Mouse (Mus musculus): ENCODE measurements around the gene Spo11. TPM values are rescaled to one million over a fixed set of nuclear protein-coding genes. Genes with fewer than 3 reads are reported as not detected.

Spo11 gene
- polyA plus RNA-seq, 1 experiment from 2014 or later: 1.0 TPM

GRCm38 (mm10) chr2:173030591-173031338, 53.3 kb downstream of the Spo11 start:
- DNase-seq (ENCODE audit: low spot score): no peak
- no peaks in the 10 kb centered on the region for H3K27me3 ChIP-seq (ENCODE audit: control insufficient read depth, insufficient read depth, low read length)
- no peak overlapping the region for H3K4me3 ChIP-seq (replicated peaks; ENCODE audit: low read length)
- H3K4me1 ChIP-seq (replicated peaks; ENCODE audit: control insufficient read depth, insufficient read depth, low read length): 0 out of 2 replicates have a peak, but pooled peaks cover 3% of the 10 kb centered on the region
- no peak for ATAC-seq (ENCODE audit: low FRiP score)
- no peak overlapping the region for H3K27ac ChIP-seq
- 84% methylated on average over 12 of the region's 12 CpGs for WGBS
- H3K9me3 ChIP-seq (ENCODE audit: control insufficient read depth, low read length): no peaks in the 10 kb centered on the region
- no peak overlapping the region for H3K9ac ChIP-seq
- no peak overlapping the region for H3K4me2 ChIP-seq (replicated peaks)
- H3K36me3 ChIP-seq (replicated peaks; ENCODE audit: control insufficient read depth, insufficient read depth): peaks cover 55% of the 10 kb centered on the region

DNA sequence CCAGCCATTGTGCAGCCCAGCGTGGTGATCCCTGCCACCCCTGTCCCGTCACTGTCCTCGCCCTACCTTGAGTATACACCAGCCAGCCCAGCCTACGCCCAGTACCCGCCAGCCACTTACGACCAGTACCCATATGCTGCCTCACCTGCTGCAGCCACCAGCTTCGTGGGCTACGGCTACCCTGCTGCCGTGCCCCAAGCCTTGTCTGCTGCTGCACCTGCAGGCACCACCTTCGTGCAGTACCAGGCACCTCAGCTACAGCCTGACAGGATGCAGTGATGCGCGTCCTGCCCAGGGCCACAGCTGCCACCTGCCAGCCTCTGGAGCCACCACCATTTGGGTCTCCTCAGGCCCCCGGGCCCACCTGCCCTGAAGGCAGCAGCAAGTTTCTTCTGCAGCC, 56.0 kb downstream of the Spo11 start:
- DNase-seq (ENCODE audit: low spot score) (no peak), ATAC-seq (ENCODE audit: low FRiP score) (no peak)
- H3K4me2 ChIP-seq (replicated peaks): no peak overlapping the region
- no peaks in the 10 kb centered on the region for H3K27me3 ChIP-seq (ENCODE audit: control insufficient read depth, insufficient read depth, low read length)
- no peak overlapping the region for H3K4me3 ChIP-seq (replicated peaks; ENCODE audit: low read length)
- H3K27ac ChIP-seq: no peak overlapping the region
- WGBS: 95% methylated on average over 13 of the region's 13 CpGs
- H3K4me1 ChIP-seq (replicated peaks; ENCODE audit: control insufficient read depth, insufficient read depth, low read length): no peaks in the 10 kb centered on the region
- H3K9ac ChIP-seq: no peak overlapping the region
- peaks cover 47% of the 10 kb centered on the region for H3K36me3 ChIP-seq (replicated peaks; ENCODE audit: control insufficient read depth, insufficient read depth)
- no peaks in the 10 kb centered on the region for H3K9me3 ChIP-seq (ENCODE audit: control insufficient read depth, low read length)

- H3K27me3 ChIP-seq (ENCODE audit: control insufficient read depth, insufficient read depth, low read length): no peaks in the 10 kb centered on the region
- H3K27ac ChIP-seq: no peak overlapping the region
- H3K9ac ChIP-seq: no peak overlapping the region
- no peaks in the 10 kb centered on the region for H3K4me1 ChIP-seq (replicated peaks; ENCODE audit: control insufficient read depth, insufficient read depth, low read length)
- no peak overlapping the region for H3K4me2 ChIP-seq (replicated peaks)
- WGBS: 82% methylated on average over 4 of the region's 4 CpGs
- H3K36me3 ChIP-seq (replicated peaks; ENCODE audit: control insufficient read depth, insufficient read depth): peaks cover 41% of the 10 kb centered on the region
- no peak overlapping the region for H3K4me3 ChIP-seq (replicated peaks; ENCODE audit: low read length)
- no peak for DNase-seq (ENCODE audit: low spot score)
- ATAC-seq (ENCODE audit: low FRiP score): no peak
- no peaks in the 10 kb centered on the region for H3K9me3 ChIP-seq (ENCODE audit: control insufficient read depth, low read length)
Measured at GRCm38 (mm10) chr2:173034998-173035397, 57.5 kb downstream of the Spo11 start.

- no peak overlapping the region for H3K4me3 ChIP-seq (replicated peaks; ENCODE audit: low read length)
- H3K27me3 ChIP-seq (ENCODE audit: control insufficient read depth, insufficient read depth, low read length): no peaks in the 10 kb centered on the region
- no peaks in the 10 kb centered on the region for H3K4me1 ChIP-seq (replicated peaks; ENCODE audit: control insufficient read depth, insufficient read depth, low read length)
- peaks cover 39% of the 10 kb centered on the region for H3K36me3 ChIP-seq (replicated peaks; ENCODE audit: control insufficient read depth, insufficient read depth)
- no peak overlapping the region for H3K4me2 ChIP-seq (replicated peaks)
- H3K27ac ChIP-seq: no peak overlapping the region
- DNase-seq (ENCODE audit: low spot score) (no peak), ATAC-seq (ENCODE audit: low FRiP score) (no peak)
- no peaks in the 10 kb centered on the region for H3K9me3 ChIP-seq (ENCODE audit: control insufficient read depth, low read length)
- no peak overlapping the region for H3K9ac ChIP-seq
- 95% methylated on average over 5 of the region's 5 CpGs for WGBS
Measured at GRCm38 (mm10) chr2:173035653-173036052, 58.2 kb downstream of the Spo11 start.

DNA sequence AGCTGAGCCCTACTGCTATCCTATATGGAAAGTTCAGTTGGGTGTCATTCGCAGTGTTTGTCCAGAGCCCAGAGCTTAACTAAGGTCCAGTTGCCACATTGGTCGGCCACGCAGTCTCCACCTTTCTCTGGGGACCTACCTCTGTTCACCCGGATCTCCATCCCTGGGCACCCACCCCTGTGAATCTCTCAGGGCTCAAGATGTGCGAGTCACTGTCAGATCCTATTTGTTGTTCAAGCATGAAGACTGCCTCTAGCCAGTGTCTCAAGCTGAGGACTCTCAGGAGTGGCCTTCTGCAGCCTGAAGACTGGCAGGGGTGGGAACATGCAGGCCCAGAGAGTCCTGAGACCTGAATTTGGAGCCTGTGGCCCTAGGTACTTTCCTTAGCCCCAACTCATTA, 58.6 kb downstream of the Spo11 start:
- 92% methylated on average over 5 of the region's 5 CpGs for WGBS

GRCm38 (mm10) chr2:173036611-173037010, 59.1 kb downstream of the Spo11 start:
- 61% methylated on average over 4 of the region's 4 CpGs for WGBS
- Histone ChIP-seq H3K4me3 (replicated peaks; ENCODE audit: low read length) (no peak overlapping the region), H3K4me2 (replicated peaks) (no peak overlapping the region), H3K36me3 (replicated peaks; ENCODE audit: control insufficient read depth, insufficient read depth) (peaks cover 35% of the 10 kb centered on the region), H3K27me3 (ENCODE audit: control insufficient read depth, insufficient read depth, low read length) (no peaks in the 10 kb centered on the region), H3K9me3 (ENCODE audit: control insufficient read depth, low read length) (no peaks in the 10 kb centered on the region), H3K4me1 (replicated peaks; ENCODE audit: control insufficient read depth, insufficient read depth, low read length) (no peaks in the 10 kb centered on the region), H3K27ac (no peak overlapping the region), H3K9ac (no peak overlapping the region)
- ATAC-seq (ENCODE audit: low FRiP score) (no peak), DNase-seq (ENCODE audit: low spot score) (no peak)

More for the DNA sequence above, 58.6 kb downstream of the Spo11 start:
- Histone ChIP-seq H3K4me2 (replicated peaks) (no peak overlapping the region), H3K27ac (no peak overlapping the region), H3K4me1 (replicated peaks; ENCODE audit: control insufficient read depth, insufficient read depth, low read length) (no peaks in the 10 kb centered on the region), H3K27me3 (ENCODE audit: control insufficient read depth, insufficient read depth, low read length) (no peaks in the 10 kb centered on the region), H3K4me3 (replicated peaks; ENCODE audit: low read length) (no peak overlapping the region), H3K9ac (no peak overlapping the region), H3K9me3 (ENCODE audit: control insufficient read depth, low read length) (no peaks in the 10 kb centered on the region), H3K36me3 (replicated peaks; ENCODE audit: control insufficient read depth, insufficient read depth) (peaks cover 39% of the 10 kb centered on the region)
- no peak for DNase-seq (ENCODE audit: low spot score)
- no peak for ATAC-seq (ENCODE audit: low FRiP score)

DNA sequence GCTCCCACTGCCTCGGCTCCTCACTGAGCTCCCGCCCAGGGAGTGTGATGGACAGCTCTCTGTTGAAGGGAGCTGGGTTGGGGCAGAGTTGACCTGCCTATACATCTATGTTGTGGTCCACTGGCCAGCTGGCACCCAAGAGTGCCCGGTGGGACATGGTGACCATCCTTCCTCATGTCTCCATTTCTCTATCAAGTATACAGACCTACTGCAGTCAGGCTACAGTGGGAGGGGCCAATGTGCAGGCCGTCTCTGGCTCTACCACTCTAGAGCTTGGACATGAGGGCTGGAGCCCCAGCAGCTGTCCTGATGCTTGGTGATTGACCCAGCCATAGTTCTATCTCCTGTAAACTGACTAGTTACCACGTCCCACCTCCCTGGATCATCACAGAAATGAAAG, 59.8 kb downstream of the Spo11 start:
- H3K36me3 ChIP-seq (replicated peaks; ENCODE audit: control insufficient read depth, insufficient read depth): peaks cover 27% of the 10 kb centered on the region
- no peak overlapping the region for H3K9ac ChIP-seq
- no peaks in the 10 kb centered on the region for H3K4me1 ChIP-seq (replicated peaks; ENCODE audit: control insufficient read depth, insufficient read depth, low read length)
- DNase-seq (ENCODE audit: low spot score) (no peak), ATAC-seq (ENCODE audit: low FRiP score) (no peak)
- no peak overlapping the region for H3K4me3 ChIP-seq (replicated peaks; ENCODE audit: low read length)
- WGBS: 76% methylated on average over 5 of the region's 5 CpGs
- H3K27ac ChIP-seq: no peak overlapping the region
- no peak overlapping the region for H3K4me2 ChIP-seq (replicated peaks)
- H3K9me3 ChIP-seq (ENCODE audit: control insufficient read depth, low read length): no peaks in the 10 kb centered on the region
- no peaks in the 10 kb centered on the region for H3K27me3 ChIP-seq (ENCODE audit: control insufficient read depth, insufficient read depth, low read length)

- Histone ChIP-seq H3K27me3 (ENCODE audit: control insufficient read depth, insufficient read depth, low read length) (no peaks in the 10 kb centered on the region), H3K27ac (no peak overlapping the region), H3K4me3 (replicated peaks; ENCODE audit: low read length) (no peak overlapping the region), H3K4me2 (replicated peaks) (no peak overlapping the region), H3K4me1 (replicated peaks; ENCODE audit: control insufficient read depth, insufficient read depth, low read length) (no peaks in the 10 kb centered on the region), H3K9me3 (ENCODE audit: control insufficient read depth, low read length) (no peaks in the 10 kb centered on the region), H3K9ac (no peak overlapping the region), H3K36me3 (replicated peaks; ENCODE audit: control insufficient read depth, insufficient read depth) (peaks cover 24% of the 10 kb centered on the region)
- WGBS: 78% methylated on average over 7 of the region's 7 CpGs
- no peak for ATAC-seq (ENCODE audit: low FRiP score)
- no peak for DNase-seq (ENCODE audit: low spot score)
Measured at GRCm38 (mm10) chr2:173037827-173038607, 60.5 kb downstream of the Spo11 start.

DNA sequence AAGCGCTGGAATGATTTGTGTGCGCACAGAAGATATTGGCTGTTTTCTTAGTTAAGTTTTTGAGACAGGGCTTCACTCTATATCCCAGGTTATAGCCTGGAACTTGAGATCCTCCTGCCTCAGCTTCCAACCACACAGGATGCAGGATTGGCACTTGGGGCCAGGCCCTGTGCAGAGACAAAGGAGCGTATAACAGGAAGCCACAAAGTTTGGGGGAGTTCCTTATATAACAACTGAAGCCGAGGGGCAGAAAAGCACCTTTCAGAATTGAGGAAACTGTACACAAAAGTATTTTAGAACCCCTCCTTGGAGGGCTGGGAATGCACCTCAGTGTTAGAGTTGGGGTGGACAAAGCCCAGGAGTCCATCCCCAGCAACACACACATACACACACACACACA, 61.5 kb downstream of the Spo11 start:
- WGBS: 97% methylated on average over 4 of the region's 4 CpGs
- H3K9ac ChIP-seq: no peak overlapping the region

More for the DNA sequence above, 61.5 kb downstream of the Spo11 start:
- no peak overlapping the region for H3K4me3 ChIP-seq (replicated peaks; ENCODE audit: low read length)
- H3K4me2 ChIP-seq (replicated peaks): no peak overlapping the region
- no peaks in the 10 kb centered on the region for H3K27me3 ChIP-seq (ENCODE audit: control insufficient read depth, insufficient read depth, low read length)
- H3K9me3 ChIP-seq (ENCODE audit: control insufficient read depth, low read length): no peaks in the 10 kb centered on the region
- DNase-seq (ENCODE audit: low spot score) (no peak), ATAC-seq (ENCODE audit: low FRiP score) (no peak)
- H3K27ac ChIP-seq: no peak overlapping the region
- peaks cover 15% of the 10 kb centered on the region for H3K36me3 ChIP-seq (replicated peaks; ENCODE audit: control insufficient read depth, insufficient read depth)
- H3K4me1 ChIP-seq (replicated peaks; ENCODE audit: control insufficient read depth, insufficient read depth, low read length): no peaks in the 10 kb centered on the region

Data from hindbrain, embryonic 14.5 days (tissue).